Mouse (Mus musculus) NIH3T3 (cell line): ENCODE data around the gene Pygl.
A peak's percentile ranks its signal among the peaks of the same experiment; 100 is the strongest.

Experiments used
- DNase-seq: peaks from one replicate; pipeline ENCODE4 v3.0.0-alpha.2; 2012; ENCODE audit warnings: low read depth

The Pygl gene

GRCm38 (mm10) chr12:70231294-70231693 lies at the start of gene Pygl:
TSS of gene Pygl (minus strand) at chr12:70231488.
- DNase-seq: no peak

- DNase-seq: no peak
Measured at GRCm38 (mm10) chr12:70280930-70281329, 49.6 kb upstream of the Pygl start.

GRCm38 (mm10) chr12:70280381-70280780 lies 49.1 kb upstream of the Pygl start:
- DNase-seq: no peak

GRCm38 (mm10) chr12:70277071-70277939 lies 46.0 kb upstream of the Pygl start:
- DNase-seq: no peak

GRCm38 (mm10) chr12:70269724-70270123 lies 38.4 kb upstream of the Pygl start:
- no peak for DNase-seq

- no peak for DNase-seq
Measured at GRCm38 (mm10) chr12:70267314-70267713, 36.0 kb upstream of the Pygl start.

GRCm38 (mm10) chr12:70266494-70266931 lies 35.2 kb upstream of the Pygl start:
- no peak for DNase-seq

GRCm38 (mm10) chr12:70263721-70264120 lies 32.4 kb upstream of the Pygl start:
- DNase-seq: peak; percentile 24

GRCm38 (mm10) chr12:70262271-70262953 lies 31.1 kb upstream of the Pygl start:
- DNase-seq: no peak

- no peak for DNase-seq
Measured at GRCm38 (mm10) chr12:70251210-70251884, 20.1 kb upstream of the Pygl start.

- DNase-seq: no peak
Measured at GRCm38 (mm10) chr12:70249616-70250157, 18.4 kb upstream of the Pygl start.

GRCm38 (mm10) chr12:70247683-70248474 lies 16.6 kb upstream of the Pygl start:
- no peak for DNase-seq

GRCm38 (mm10) chr12:70242550-70242949 lies 11.3 kb upstream of the Pygl start:
- no peak for DNase-seq

GRCm38 (mm10) chr12:70239741-70240140 lies 8.5 kb upstream of the Pygl start:
- no peak for DNase-seq

- DNase-seq: no peak
Measured at GRCm38 (mm10) chr12:70238604-70239003, 7.3 kb upstream of the Pygl start.

GRCm38 (mm10) chr12:70234938-70235484 lies 3.7 kb upstream of the Pygl start:
- DNase-seq: peak; percentile 83

- peak; percentile 75 for DNase-seq
Measured at GRCm38 (mm10) chr12:70234411-70234810, 3.1 kb upstream of the Pygl start.

GRCm38 (mm10) chr12:70233637-70234315 lies 2.5 kb upstream of the Pygl start:
- no peak for DNase-seq

- no peak for DNase-seq
Measured at GRCm38 (mm10) chr12:70232020-70232544, 794 bp upstream of the Pygl start.

GRCm38 (mm10) chr12:70228155-70228554 lies 3.1 kb downstream of the Pygl start:
- no peak for DNase-seq
